ENCODE assay signal across 7 mouse cellular contexts in the genomic region with DNA sequence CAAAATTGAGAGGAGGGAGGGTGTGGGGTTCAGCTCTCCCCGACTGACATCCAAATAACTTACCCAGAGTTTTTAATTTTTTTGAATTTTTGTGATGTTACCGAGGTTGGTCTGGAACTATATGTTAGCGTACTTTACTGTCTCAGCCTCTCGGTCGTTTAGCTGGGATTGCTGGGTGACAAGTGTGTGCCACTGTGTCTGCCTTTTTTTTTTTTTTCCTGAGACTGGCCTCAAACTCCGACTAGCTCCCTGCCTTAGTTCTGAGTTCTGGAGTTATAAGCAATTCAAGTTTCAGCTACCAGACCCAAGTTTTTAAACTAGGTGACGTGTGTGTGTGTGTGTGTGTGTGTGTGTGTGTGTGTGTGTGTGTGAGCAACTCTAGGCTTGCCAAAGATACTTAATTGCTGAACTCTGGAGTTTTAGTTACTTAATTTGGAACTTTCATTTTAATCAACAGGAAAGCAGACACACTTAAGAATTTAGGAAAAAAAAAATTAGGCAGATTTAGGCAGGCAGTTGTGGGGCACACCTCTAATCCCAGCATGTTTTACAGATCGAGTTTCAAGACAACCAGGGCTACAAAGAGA. TPM values are rescaled to one million over a fixed set of nuclear protein-coding genes. Genes with fewer than 3 reads are reported as not detected.
DNase-seq lines count a peak whose midpoint lies in the region; ATAC-seq and TF ChIP-seq lines count a peak whose summit lies in the region.

No protein-coding gene starts in this region.

- no peak overlapping the region for H3K9ac ChIP-seq in embryonic facial prominence, embryonic 15.5 days
- peak overlapping the region; percentile 81 for H3K9ac ChIP-seq in limb, embryonic 12.5 days (replicated peaks)
- H3K9ac ChIP-seq in stomach, postnatal 0 days (ENCODE audit: low read length) = no peak overlapping the region; the same call in 1 of the 2 replicates

- H3K4me1 ChIP-seq in spleen, adult 2 months (ENCODE audit: control insufficient read depth, insufficient read depth, insufficient read length) = peaks cover 2% of the 10 kb centered on the region; the same call in 1 of the 2 replicates
- H3K4me1 ChIP-seq in embryonic facial prominence, embryonic 15.5 days = peaks cover 19% of the 10 kb centered on the region; the same call in 1 of the 2 replicates
- H3K4me1 ChIP-seq in limb, embryonic 12.5 days (replicated peaks) = peaks cover 23% of the 10 kb centered on the region
- H3K4me1 ChIP-seq in stomach, postnatal 0 days (replicated peaks; ENCODE audit: control insufficient read depth, insufficient read depth) = no peaks in the 10 kb centered on the region

- H3K27me3 ChIP-seq in spleen, adult 2 months (ENCODE audit: control insufficient read depth, insufficient read depth, low read length) = no peaks in the 10 kb centered on the region
- H3K27me3 ChIP-seq in embryonic facial prominence, embryonic 15.5 days = no peaks in the 10 kb centered on the region
- no peaks in the 10 kb centered on the region for H3K27me3 ChIP-seq in limb, embryonic 12.5 days
- H3K27me3 ChIP-seq in stomach, postnatal 0 days (ENCODE audit: control insufficient read depth, insufficient read depth, low read length) = no peaks in the 10 kb centered on the region

- WGBS in spleen, adult 2 months = 2% methylated on average over 8 of the region's 8 CpGs
- WGBS in embryonic facial prominence, embryonic 15.5 days = 14% methylated on average over 8 of the region's 8 CpGs
- WGBS in limb, embryonic 12.5 days = 26% methylated on average over 8 of the region's 8 CpGs
- 9% methylated on average over 8 of the region's 8 CpGs for WGBS in stomach, postnatal 0 days

- H3K36me3 ChIP-seq in spleen, adult 2 months (ENCODE audit: control insufficient read depth, insufficient read depth, low read length) = no peaks in the 10 kb centered on the region
- H3K36me3 ChIP-seq in embryonic facial prominence, embryonic 15.5 days = no peaks in the 10 kb centered on the region
- H3K36me3 ChIP-seq in limb, embryonic 12.5 days = 0 out of 2 replicates have a peak, but pooled peaks cover under 1% of the 10 kb centered on the region
- no peaks in the 10 kb centered on the region for H3K36me3 ChIP-seq in stomach, postnatal 0 days (ENCODE audit: control insufficient read depth, insufficient read depth, low read length)

- no peaks in the 10 kb centered on the region for H3K9me3 ChIP-seq in embryonic facial prominence, embryonic 15.5 days (replicated peaks)
- no peaks in the 10 kb centered on the region for H3K9me3 ChIP-seq in limb, embryonic 12.5 days
- no peaks in the 10 kb centered on the region for H3K9me3 ChIP-seq in stomach, postnatal 0 days (ENCODE audit: control insufficient read depth, low read length)

- no peak overlapping the region for H3K27ac ChIP-seq in spleen, adult 2 months (ENCODE audit: insufficient read depth, low read length)
- no peak overlapping the region for H3K27ac ChIP-seq in embryonic facial prominence, embryonic 15.5 days (replicated peaks)
- H3K27ac ChIP-seq in limb, embryonic 12.5 days = no peak overlapping the region
- no peak overlapping the region for H3K27ac ChIP-seq in stomach, postnatal 0 days (replicated peaks)

- no peak for DNase-seq in spleen, adult 2 months (ENCODE audit: low read depth in 1 of 2, low spot score in 2 of 2)
- no peak for DNase-seq in spleen, postnatal 36 days (ENCODE audit: low spot score in 2 of 2)
- DNase-seq in stomach, postnatal 0 days (ENCODE audit: low spot score) = no peak
- DNase-seq in adrenal gland, postnatal 25 days = no peak
- DNase-seq in embryo, embryonic 11 days = no peak

- ATAC-seq in embryonic facial prominence, embryonic 15.5 days (ENCODE audit: insufficient number of reproducible peaks, low FRiP score, low TSS enrichment, low read depth) = no peak
- no peak for ATAC-seq in limb, embryonic 12.5 days (ENCODE audit: insufficient number of reproducible peaks, insufficient read depth, low FRiP score, low TSS enrichment, low read depth)
- ATAC-seq in stomach, postnatal 0 days (ENCODE audit: low FRiP score, low TSS enrichment) = no peak

- no peak for TF ChIP-seq EP300 in stomach, postnatal 0 days (optimal IDR thresholded peaks at IDR 0.05)

- H3K4me2 ChIP-seq in embryonic facial prominence, embryonic 15.5 days (replicated peaks) = peak overlapping the region; percentile 62
- H3K4me2 ChIP-seq in limb, embryonic 12.5 days = peak overlapping the region; percentile 70
- H3K4me2 ChIP-seq in stomach, postnatal 0 days (replicated peaks; ENCODE audit: low read depth) = peak overlapping the region; percentile 67

- peak overlapping the region; percentile 31 for H3K4me3 ChIP-seq in spleen, adult 2 months (ENCODE audit: extremely low read depth, insufficient read depth, insufficient read length)
- peak overlapping the region; percentile 92 for H3K4me3 ChIP-seq in embryonic facial prominence, embryonic 15.5 days (replicated peaks)
- H3K4me3 ChIP-seq in limb, embryonic 12.5 days (replicated peaks) = peak overlapping the region; percentile 86
- H3K4me3 ChIP-seq in stomach, postnatal 0 days (ENCODE audit: low read depth, low read length) = peak overlapping the region; percentile 88

- TF ChIP-seq CTCF in spleen, adult 2 months (IDR thresholded peaks at IDR 0.05; ENCODE audit: extremely low read depth, insufficient read depth, insufficient read length, insufficient replicate concordance) = no peak
- TF ChIP-seq CTCF in stomach, postnatal 0 days (IDR thresholded peaks at IDR 0.05; ENCODE audit: low read depth) = no peak

- TF ChIP-seq POLR2A in spleen, adult 2 months (IDR thresholded peaks at IDR 0.05; ENCODE audit: low read depth, low read length) = no peak

RNA-seq across cellular contexts. Expression of a gene that starts 1.3 kb away (rescaled TPM):
- polyA plus RNA-seq in spleen, adult 2 months (2012; rRNA removed) = 2.1 TPM in 2 replicates
- 42.0 and 42.4 TPM in 2 replicates for polyA plus RNA-seq in embryonic facial prominence, embryonic 15.5 days (2015; fragmentation: Nextera tagmentation; extraction: Ambion mirVana)
- polyA plus RNA-seq in limb, embryonic 12.5 days (2016; fragmentation: Nextera tagmentation; extraction: Ambion mirVana) = 89.1 and 89.4 TPM in 2 replicates
- 7.4 and 10.3 TPM in 2 replicates for polyA plus RNA-seq in stomach, postnatal 0 days (2015; fragmentation: Nextera tagmentation; extraction: Ambion mirVana)
- 5.1 and 5.7 TPM in 2 replicates for total RNA-seq in adrenal gland, postnatal 25 days (2021)

RNA-seq across cellular contexts. Expression of a gene that starts 39.8 kb away (rescaled TPM):
- polyA plus RNA-seq in spleen, adult 2 months (2012; rRNA removed) = 6.2 and 6.7 TPM in 2 replicates
- polyA plus RNA-seq in embryonic facial prominence, embryonic 15.5 days (2015; fragmentation: Nextera tagmentation; extraction: Ambion mirVana) = 49.5 and 58.6 TPM in 2 replicates
- polyA plus RNA-seq in limb, embryonic 12.5 days (2016; fragmentation: Nextera tagmentation; extraction: Ambion mirVana) = 35.3 and 39.7 TPM in 2 replicates
- 213 and 221 TPM in 2 replicates for polyA plus RNA-seq in stomach, postnatal 0 days (2015; fragmentation: Nextera tagmentation; extraction: Ambion mirVana)
- 86.1 and 149 TPM in 2 replicates for total RNA-seq in adrenal gland, postnatal 25 days (2021)

RNA-seq across cellular contexts. Expression of a gene that starts 57.1 kb away (rescaled TPM):
- 52.9 and 105 TPM in 2 replicates for polyA plus RNA-seq in spleen, adult 2 months (2012; rRNA removed)
- polyA plus RNA-seq in embryonic facial prominence, embryonic 15.5 days (2015; fragmentation: Nextera tagmentation; extraction: Ambion mirVana) = 8.9 and 9.7 TPM in 2 replicates
- 9.7 and 10.1 TPM in 2 replicates for polyA plus RNA-seq in limb, embryonic 12.5 days (2016; fragmentation: Nextera tagmentation; extraction: Ambion mirVana)
- polyA plus RNA-seq in stomach, postnatal 0 days (2015; fragmentation: Nextera tagmentation; extraction: Ambion mirVana) = 6.8 and 8.2 TPM in 2 replicates
- total RNA-seq in adrenal gland, postnatal 25 days (2021) = 27.0 and 29.7 TPM in 2 replicates

Comparison
In these comparisons a context has a peak if more than half of its experiments do, and no peak if none do; other contexts are left out.
1. H3K4me3 ChIP-seq: peak in every context shown above with its lines; median percentile 92 in embryonic facial prominence, embryonic 15.5 days; 88 in stomach, postnatal 0 days; 86 in limb, embryonic 12.5 days; 31 in spleen, adult 2 months.